Mouse (Mus musculus) embryonic fibroblast, embryonic 13.5 days (primary cell): ENCODE measurements around the gene Xlr5b.
"Not testable (repeated sequence)": the region's sequence is repeated elsewhere in the genome, so short reads cannot be mapped to it uniquely, and the experiment has no call there.

Experiments used
- CTCF ChIP-seq: IDR thresholded peaks from 2 replicates; pipeline ENCODE4 v1.5.1; 2011; ENCODE audit warnings: mild to moderate bottlenecking, control low read depth, low read length, moderate library complexity, borderline replicate concordance; ENCODE audit not compliant: insufficient read depth
- POLR2A ChIP-seq: IDR thresholded peaks from 2 replicates; pipeline ENCODE4 v1.6.1; 2011; ENCODE audit warnings: low read depth, mild to moderate bottlenecking, control low read depth, low read length, moderate library complexity

DNA sequence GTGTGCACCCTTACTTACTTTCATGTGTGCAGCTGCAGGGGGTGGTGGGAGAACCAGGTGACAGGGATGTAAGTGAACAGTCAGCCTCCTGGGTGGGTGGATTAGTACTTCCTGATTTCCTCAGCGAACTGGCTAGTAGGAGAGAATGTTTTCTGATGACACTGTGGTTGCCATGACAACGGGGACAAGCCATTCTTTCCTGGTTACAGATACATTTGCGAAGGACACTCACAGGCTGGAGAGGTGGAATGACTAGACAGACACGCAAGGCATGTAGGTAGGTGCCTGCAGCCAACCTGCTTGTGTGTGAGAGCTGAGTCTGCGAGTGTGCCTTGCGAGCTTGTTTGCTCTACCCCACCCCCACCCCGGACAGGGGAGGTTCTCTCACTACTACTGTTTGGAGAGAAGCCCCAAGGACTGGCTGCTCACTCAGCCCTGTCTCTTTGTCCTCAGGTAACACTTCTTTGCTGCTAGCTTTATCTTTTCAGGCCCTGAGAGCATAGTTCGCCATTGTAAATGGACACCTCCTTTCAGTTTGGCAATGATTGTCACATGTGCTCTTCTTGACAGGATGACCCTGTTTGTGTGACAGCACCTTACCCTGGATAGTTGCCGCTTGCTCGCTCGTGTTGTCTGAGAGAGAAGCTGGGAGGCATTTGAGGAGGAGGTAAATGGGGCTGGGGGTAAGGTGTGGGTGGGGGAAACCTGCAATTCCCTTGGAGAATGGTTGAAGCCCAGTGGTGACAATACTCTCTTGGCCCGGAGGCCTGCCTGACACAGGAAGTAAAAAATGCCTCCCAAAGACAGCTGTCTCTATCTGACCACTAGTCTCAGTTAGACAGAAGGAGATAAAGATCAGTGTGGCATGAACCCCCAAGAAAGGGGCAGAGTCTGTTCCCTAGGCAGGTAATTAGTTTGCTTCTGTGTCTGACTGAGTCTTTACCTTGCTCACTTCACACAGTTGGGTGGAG, 25.5 kb upstream of the Xlr5b start:
- not testable (repeated sequence) for TF ChIP-seq CTCF, POLR2A
